Mouse (Mus musculus): Measurements from ENCODE around the gene Fam107b.
"Not testable (repeated sequence)": the region's sequence is repeated elsewhere in the genome, so short reads cannot be mapped to it uniquely, and the experiment has no call there.

The Fam107b gene

GRCm38 (mm10) chr2:3713682-3714361, 143.5 kb downstream of the Fam107b start:
- H3K4me1 ChIP-seq (replicated peaks; ENCODE audit: low read depth, low read length): peaks cover 25% of the 10 kb centered on the region
- TF ChIP-seq POU5F1 (IDR thresholded peaks at IDR 0.05; ENCODE audit: borderline replicate concordance, low read length) (no peak), CTCF (conservative IDR thresholded peaks at IDR 0.05; ENCODE audit: low read length) (no peak)

DNA sequence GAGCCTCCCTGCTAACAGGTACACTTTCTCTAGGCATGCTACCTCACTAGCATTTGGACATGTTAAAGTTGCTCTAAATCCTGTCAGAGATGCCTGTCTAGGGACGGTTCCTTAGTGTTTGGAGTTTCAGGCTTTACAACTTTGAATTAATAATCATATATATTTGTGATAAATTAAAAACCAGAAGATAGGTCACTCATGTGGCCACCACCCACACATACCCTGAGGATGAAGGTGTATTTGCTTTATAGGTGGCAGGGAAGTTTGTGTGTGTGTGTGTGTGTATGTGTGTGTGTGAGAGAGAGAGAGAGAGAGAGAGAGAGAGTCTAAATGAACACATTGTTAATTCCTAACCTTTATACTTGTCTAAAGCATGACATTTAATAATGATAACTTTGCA, 144.2 kb downstream of the Fam107b start:
- Histone ChIP-seq H3K9me3 (ENCODE audit: low read length) (no peaks in the 10 kb centered on the region), H3K4me1 (replicated peaks; ENCODE audit: low read depth, low read length) (peaks cover 25% of the 10 kb centered on the region), H3K4me3 (replicated peaks; ENCODE audit: low read length) (peak overlapping the region; percentile 95), H3K27me3 (ENCODE audit: insufficient read depth, low read length) (peaks cover 22% of the 10 kb centered on the region), H3K36me3 (ENCODE audit: insufficient read depth, low read length) (no peaks in the 10 kb centered on the region)
- TF ChIP-seq NANOG (IDR thresholded peaks at IDR 0.05; ENCODE audit: borderline replicate concordance, low read length): no peak
- TF ChIP-seq POU5F1 (IDR thresholded peaks at IDR 0.05; ENCODE audit: borderline replicate concordance, low read length): no peak
- no peak for TF ChIP-seq CTCF (conservative IDR thresholded peaks at IDR 0.05; ENCODE audit: low read length)

More at GRCm38 (mm10) chr2:3713682-3714361, 143.5 kb downstream of the Fam107b start:
- Histone ChIP-seq H3K36me3 (ENCODE audit: insufficient read depth, low read length) (no peaks in the 10 kb centered on the region), H3K9me3 (ENCODE audit: low read length) (no peaks in the 10 kb centered on the region), H3K27me3 (ENCODE audit: insufficient read depth, low read length) (peaks cover 22% of the 10 kb centered on the region), H3K4me3 (replicated peaks; ENCODE audit: low read length) (peak overlapping the region; percentile 95)

DNA sequence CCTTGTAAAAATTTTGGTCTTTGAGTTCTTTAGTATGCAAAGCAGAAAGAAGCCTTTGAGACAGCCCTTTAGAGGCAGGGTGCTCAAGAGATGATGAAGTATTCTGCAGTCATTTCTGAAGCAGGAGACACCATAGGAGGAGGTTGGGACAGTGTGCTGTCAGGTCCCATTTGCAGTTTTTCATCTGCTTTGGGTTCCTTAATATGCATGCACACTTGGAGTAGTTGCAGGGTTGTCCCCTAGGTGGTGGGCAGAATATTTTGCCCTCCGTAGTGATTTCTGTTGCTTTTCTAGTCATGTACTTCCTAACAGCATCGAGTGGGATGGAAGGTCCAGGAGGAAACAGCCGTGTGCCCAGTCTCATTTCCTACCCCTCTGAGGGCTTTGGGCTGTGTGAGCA, 145.1 kb downstream of the Fam107b start:
- peaks cover 22% of the 10 kb centered on the region for H3K27me3 ChIP-seq (ENCODE audit: insufficient read depth, low read length)
- no peaks in the 10 kb centered on the region for H3K36me3 ChIP-seq (ENCODE audit: insufficient read depth, low read length)
- TF ChIP-seq POU5F1 (IDR thresholded peaks at IDR 0.05; ENCODE audit: borderline replicate concordance, low read length) (no peak), NANOG (IDR thresholded peaks at IDR 0.05; ENCODE audit: borderline replicate concordance, low read length) (no peak), CTCF (conservative IDR thresholded peaks at IDR 0.05; ENCODE audit: low read length) (no peak)
- no peak overlapping the region for H3K4me3 ChIP-seq (replicated peaks; ENCODE audit: low read length)
- no peaks in the 10 kb centered on the region for H3K9me3 ChIP-seq (ENCODE audit: low read length)
- peaks cover 25% of the 10 kb centered on the region for H3K4me1 ChIP-seq (replicated peaks; ENCODE audit: low read depth, low read length)

DNA sequence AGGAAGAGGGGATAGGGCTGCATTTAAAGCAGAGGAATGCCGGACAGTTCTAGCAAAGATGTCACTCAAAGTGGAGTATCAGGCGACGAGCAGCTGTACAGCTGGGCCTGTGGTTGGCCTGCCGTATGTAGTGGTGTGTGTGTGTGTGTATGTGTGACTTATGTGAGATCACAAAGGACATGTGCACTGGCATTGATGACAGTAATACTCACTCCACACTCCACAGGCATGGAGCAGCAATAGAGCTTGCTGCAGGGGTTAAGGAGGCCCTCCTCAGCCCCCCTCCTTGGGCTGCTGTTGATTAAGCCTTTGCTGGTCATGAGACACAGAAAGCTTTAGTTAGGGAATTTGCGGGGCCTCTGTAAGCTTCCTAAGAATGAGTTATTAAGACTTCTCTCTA, 147.0 kb downstream of the Fam107b start:
- H3K9me3 ChIP-seq (ENCODE audit: low read length): no peaks in the 10 kb centered on the region
- peaks cover 22% of the 10 kb centered on the region for H3K27me3 ChIP-seq (ENCODE audit: insufficient read depth, low read length)
- no peaks in the 10 kb centered on the region for H3K36me3 ChIP-seq (ENCODE audit: insufficient read depth, low read length)
- TF ChIP-seq NANOG (IDR thresholded peaks at IDR 0.05; ENCODE audit: borderline replicate concordance, low read length): no peak
- no peak for TF ChIP-seq CTCF (conservative IDR thresholded peaks at IDR 0.05; ENCODE audit: low read length)
- no peak for TF ChIP-seq POU5F1 (IDR thresholded peaks at IDR 0.05; ENCODE audit: borderline replicate concordance, low read length)
- peaks cover 19% of the 10 kb centered on the region for H3K4me1 ChIP-seq (replicated peaks; ENCODE audit: low read depth, low read length)
- no peak overlapping the region for H3K4me3 ChIP-seq (replicated peaks; ENCODE audit: low read length)

DNA sequence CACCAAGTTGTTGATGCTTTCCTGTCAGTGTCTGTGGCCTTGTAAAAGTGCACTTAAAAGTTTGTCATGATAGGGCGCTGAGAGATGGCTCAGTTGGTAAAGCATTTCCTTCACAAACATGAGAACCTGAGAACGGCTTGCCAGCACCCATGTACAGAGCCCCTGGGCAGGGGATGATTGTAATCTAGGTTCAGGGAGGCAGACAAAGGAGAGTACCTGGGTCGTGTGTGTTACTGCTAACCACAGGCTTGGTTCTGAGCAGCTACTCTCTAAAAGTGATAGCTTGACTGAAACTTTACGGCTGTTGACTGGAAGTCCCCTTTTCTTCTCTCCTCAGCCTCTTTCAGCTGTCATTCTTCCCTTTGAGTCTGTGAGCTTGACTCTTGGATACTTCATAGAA, 147.6 kb downstream of the Fam107b start:
- Histone ChIP-seq H3K9me3 (ENCODE audit: low read length) (no peaks in the 10 kb centered on the region), H3K27me3 (ENCODE audit: insufficient read depth, low read length) (peaks cover 22% of the 10 kb centered on the region)
- TF ChIP-seq CTCF (conservative IDR thresholded peaks at IDR 0.05; ENCODE audit: low read length) (no peak), NANOG (IDR thresholded peaks at IDR 0.05; ENCODE audit: borderline replicate concordance, low read length) (no peak), POU5F1 (IDR thresholded peaks at IDR 0.05; ENCODE audit: borderline replicate concordance, low read length) (no peak)

DNA sequence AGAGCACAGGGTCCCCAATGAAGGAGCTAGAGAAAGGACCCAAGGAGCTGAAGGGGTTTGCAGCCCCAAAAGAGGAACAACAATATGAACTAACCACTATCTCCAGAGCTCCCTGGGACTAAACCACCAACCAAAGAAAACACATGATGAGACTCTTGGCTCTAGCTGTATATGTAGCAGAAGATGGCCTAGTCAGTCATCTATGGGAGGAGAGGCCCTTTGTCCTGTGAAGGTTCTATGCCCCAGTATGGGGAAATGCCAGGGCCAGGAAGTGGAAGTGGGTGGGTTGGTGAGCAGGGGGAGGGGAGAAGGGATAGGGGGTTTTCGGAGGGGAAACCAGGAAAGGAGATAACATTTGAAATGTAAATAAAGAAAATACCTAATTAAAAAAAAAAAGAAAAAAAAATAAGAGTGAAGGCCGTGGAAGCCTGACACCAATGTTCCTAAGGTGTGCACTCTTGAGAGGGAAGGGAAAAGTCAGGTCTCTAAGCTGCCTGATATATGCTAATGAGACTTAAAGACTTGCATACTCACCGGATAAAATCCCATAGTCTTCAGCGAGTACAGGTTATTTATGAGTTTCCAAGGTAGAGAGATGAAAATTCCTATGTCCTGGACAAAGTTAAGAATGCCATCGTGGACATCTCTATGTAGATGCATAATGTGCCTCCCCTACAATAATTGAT, 149.3 kb downstream of the Fam107b start:
- H3K27me3 ChIP-seq (ENCODE audit: insufficient read depth, low read length): peaks cover 11% of the 10 kb centered on the region
- H3K9me3 ChIP-seq (ENCODE audit: low read length); H3K4me1 ChIP-seq (replicated peaks; ENCODE audit: low read depth, low read length); H3K4me3 ChIP-seq (replicated peaks; ENCODE audit: low read length); H3K36me3 ChIP-seq (ENCODE audit: insufficient read depth, low read length): not testable (repeated sequence)

More for the DNA sequence above, 147.6 kb downstream of the Fam107b start:
- H3K4me3 ChIP-seq (replicated peaks; ENCODE audit: low read length): no peak overlapping the region
- H3K4me1 ChIP-seq (replicated peaks; ENCODE audit: low read depth, low read length): peaks cover 14% of the 10 kb centered on the region
- no peaks in the 10 kb centered on the region for H3K36me3 ChIP-seq (ENCODE audit: insufficient read depth, low read length)

DNA sequence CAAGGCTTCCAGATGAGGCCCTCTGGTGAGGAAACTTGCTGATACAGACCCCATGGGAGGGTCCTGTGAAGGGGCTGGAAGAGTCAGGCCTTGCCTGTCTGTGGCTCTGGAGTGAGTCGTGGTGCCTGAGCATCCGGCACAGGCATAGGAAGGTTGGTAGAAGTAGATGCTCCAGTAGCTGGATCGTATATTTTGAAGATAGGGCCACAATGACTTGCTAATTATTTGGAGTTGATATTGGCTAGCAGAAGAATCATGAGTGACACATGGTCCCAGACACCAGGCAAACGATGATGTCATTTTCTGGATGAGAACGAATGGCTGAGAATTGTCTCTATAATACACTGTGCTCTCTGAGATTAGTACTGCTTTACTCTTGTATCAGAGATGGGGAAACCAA, 150.8 kb downstream of the Fam107b start:
- Histone ChIP-seq H3K36me3 (ENCODE audit: insufficient read depth, low read length) (no peaks in the 10 kb centered on the region), H3K27me3 (ENCODE audit: insufficient read depth, low read length) (no peaks in the 10 kb centered on the region), H3K9me3 (ENCODE audit: low read length) (no peaks in the 10 kb centered on the region), H3K4me1 (replicated peaks; ENCODE audit: low read depth, low read length) (no peaks in the 10 kb centered on the region), H3K4me3 (replicated peaks; ENCODE audit: low read length) (no peak overlapping the region)
- TF ChIP-seq CTCF (conservative IDR thresholded peaks at IDR 0.05; ENCODE audit: low read length): no peak
- no peak for TF ChIP-seq POU5F1 (IDR thresholded peaks at IDR 0.05; ENCODE audit: borderline replicate concordance, low read length)
- TF ChIP-seq NANOG (IDR thresholded peaks at IDR 0.05; ENCODE audit: borderline replicate concordance, low read length): no peak

DNA sequence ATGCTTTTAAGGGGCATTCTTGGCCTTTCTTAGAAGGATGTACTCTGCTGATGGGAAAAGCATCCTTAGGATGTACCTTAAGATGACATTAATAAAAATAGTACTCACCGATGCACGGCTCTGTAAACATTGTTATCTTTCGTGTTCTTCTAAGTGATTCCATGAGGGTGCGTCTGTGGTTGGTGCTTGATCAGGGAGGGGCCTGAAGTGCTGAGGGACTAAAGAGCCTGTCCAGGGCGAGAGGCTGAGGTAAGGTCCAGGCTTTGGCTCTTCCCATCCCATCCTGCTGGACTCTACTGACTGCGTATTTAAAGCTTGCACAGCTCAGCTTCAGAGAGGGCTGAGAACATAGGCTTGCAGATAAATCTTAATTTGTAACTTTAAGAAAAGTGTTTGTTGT, 151.7 kb downstream of the Fam107b start:
- Histone ChIP-seq H3K9me3 (ENCODE audit: low read length) (no peaks in the 10 kb centered on the region), H3K4me1 (replicated peaks; ENCODE audit: low read depth, low read length) (no peaks in the 10 kb centered on the region), H3K4me3 (replicated peaks; ENCODE audit: low read length) (no peak overlapping the region), H3K27me3 (ENCODE audit: insufficient read depth, low read length) (no peaks in the 10 kb centered on the region), H3K36me3 (ENCODE audit: insufficient read depth, low read length) (no peaks in the 10 kb centered on the region)
- TF ChIP-seq NANOG (IDR thresholded peaks at IDR 0.05; ENCODE audit: borderline replicate concordance, low read length) (no peak), POU5F1 (IDR thresholded peaks at IDR 0.05; ENCODE audit: borderline replicate concordance, low read length) (no peak), CTCF (conservative IDR thresholded peaks at IDR 0.05; ENCODE audit: low read length) (no peak)

All from E14TG2a.4 (cell line).